Mouse (Mus musculus): Measurements from ENCODE around the gene Cd300lf. TPM values are rescaled to one million over a fixed set of nuclear protein-coding genes. Genes with fewer than 3 reads are reported as not detected.

Gene Cd300lf
- polyA plus RNA-seq, 1 experiment from 2014 or later: 0.22 TPM

DNA sequence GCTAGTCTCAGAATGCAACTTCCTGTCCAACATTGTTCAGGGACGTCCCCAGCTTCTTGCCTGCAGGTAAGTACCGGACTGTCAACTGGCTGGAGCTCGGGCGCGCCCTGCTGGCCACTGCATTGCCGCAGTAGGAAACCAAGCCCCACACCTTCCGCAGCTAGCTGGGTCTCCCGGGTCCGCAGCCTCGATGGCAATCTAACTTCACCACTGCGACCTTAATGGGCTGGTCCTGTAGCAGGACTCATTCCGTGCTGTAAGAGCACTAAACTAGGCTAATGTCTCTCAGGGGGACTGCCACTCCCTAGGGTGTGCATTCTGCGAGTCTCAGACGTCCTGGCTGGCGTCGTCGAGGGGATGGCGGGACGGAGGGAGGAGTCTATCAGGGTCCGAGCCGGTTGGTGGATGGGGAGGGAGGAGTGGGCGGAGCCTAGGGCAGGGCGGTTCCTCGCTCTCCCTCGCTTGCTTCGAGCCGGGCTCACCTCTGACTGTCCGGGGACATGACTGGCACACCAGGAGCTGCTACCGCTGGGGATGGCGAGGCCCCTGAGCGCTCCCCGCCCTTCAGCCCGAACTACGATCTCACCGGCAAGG, 20.0 kb upstream of the Cd300lf start:
- ATAC-seq (ENCODE audit: low FRiP score): peak; percentile 63
- H3K9ac ChIP-seq (ENCODE audit: low read depth, low read length): no peak overlapping the region
- peaks cover 22% of the 10 kb centered on the region for H3K27me3 ChIP-seq (ENCODE audit: control insufficient read depth, insufficient read depth, low read length)
- no peak overlapping the region for H3K27ac ChIP-seq (ENCODE audit: low read depth, low read length)
- WGBS: under 1% methylated on average over 32 of the region's 35 CpGs
- DNase-seq (ENCODE audit: low spot score): peak; percentile 76
- no peaks in the 10 kb centered on the region for H3K4me1 ChIP-seq (replicated peaks; ENCODE audit: control insufficient read depth, insufficient read depth, low read length)
- H3K36me3 ChIP-seq (ENCODE audit: control insufficient read depth, insufficient read depth, low read length): no peaks in the 10 kb centered on the region
- no peaks in the 10 kb centered on the region for H3K9me3 ChIP-seq (ENCODE audit: control insufficient read depth, low read length)
- peak overlapping the region; percentile 27 for H3K4me2 ChIP-seq (replicated peaks; ENCODE audit: low read depth, low read length)
- peak overlapping the region; percentile 22; the same call in 1 of the 2 replicates for H3K4me3 ChIP-seq (ENCODE audit: low read depth, low read length)

DNA sequence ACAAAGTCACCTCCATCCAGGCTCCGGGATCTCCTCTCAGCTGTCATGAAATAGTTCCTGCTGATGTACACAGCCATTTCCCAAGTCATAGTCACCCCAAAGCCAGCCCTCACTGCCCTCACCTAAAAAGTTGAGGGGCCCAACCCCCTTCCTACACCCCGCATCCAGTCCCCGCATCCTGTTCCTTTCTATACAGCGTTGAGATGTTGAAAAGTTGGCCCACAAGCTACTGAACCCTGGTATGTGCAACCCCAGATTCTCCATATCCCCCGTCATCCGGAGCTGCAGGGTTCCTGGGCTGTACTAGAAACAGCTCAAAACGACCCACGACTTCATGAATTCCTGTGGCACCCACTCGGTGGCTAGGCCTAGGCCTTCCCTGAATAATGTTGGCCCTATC, 19.3 kb upstream of the Cd300lf start:
- H3K9me3 ChIP-seq (ENCODE audit: control insufficient read depth, low read length): no peaks in the 10 kb centered on the region
- no peak overlapping the region for H3K27ac ChIP-seq (ENCODE audit: low read depth, low read length)
- 74% methylated on average over 9 of the region's 9 CpGs for WGBS
- H3K4me3 ChIP-seq (ENCODE audit: low read depth, low read length): no peak overlapping the region
- peaks cover 22% of the 10 kb centered on the region for H3K27me3 ChIP-seq (ENCODE audit: control insufficient read depth, insufficient read depth, low read length)
- no peak overlapping the region for H3K4me2 ChIP-seq (replicated peaks; ENCODE audit: low read depth, low read length)
- no peak overlapping the region for H3K9ac ChIP-seq (ENCODE audit: low read depth, low read length)
- DNase-seq (ENCODE audit: low spot score) (no peak), ATAC-seq (ENCODE audit: low FRiP score) (no peak)
- H3K36me3 ChIP-seq (ENCODE audit: control insufficient read depth, insufficient read depth, low read length): no peaks in the 10 kb centered on the region
- no peaks in the 10 kb centered on the region for H3K4me1 ChIP-seq (replicated peaks; ENCODE audit: control insufficient read depth, insufficient read depth, low read length)

DNA sequence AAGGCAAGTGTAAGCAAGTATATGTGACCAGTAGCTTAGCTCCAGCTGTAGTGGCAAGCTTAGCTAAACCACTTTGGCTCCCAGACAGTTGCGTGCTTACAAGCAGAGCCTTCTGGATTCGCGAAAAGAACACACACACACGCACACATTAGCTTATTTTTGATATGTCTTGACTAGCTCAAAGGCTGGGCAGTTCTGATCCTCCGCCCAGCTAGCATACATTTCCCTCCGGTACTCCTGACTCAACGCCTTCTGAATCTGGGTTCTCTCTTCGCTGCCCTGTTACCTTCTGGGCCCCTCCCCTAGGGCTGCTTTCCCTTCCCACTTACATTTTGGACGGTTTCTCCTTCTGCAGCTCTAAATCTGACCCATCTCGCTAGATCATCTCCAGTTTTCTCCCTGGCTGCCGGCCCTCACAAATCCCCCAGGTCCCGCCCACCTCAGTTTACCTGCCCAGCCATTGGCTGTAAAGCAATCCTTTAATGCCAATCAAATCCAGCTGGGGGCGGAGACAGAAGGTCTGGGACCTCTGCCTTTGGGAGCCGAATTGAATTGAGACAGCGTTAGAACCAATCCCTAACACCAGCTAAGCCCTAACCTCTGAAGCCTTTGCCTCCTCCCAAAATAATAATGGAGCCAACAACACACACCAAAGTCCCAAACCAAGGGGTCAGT, 18.1 kb upstream of the Cd300lf start:
- Histone ChIP-seq H3K4me3 (ENCODE audit: low read depth, low read length) (peak overlapping the region; percentile 26), H3K36me3 (ENCODE audit: control insufficient read depth, insufficient read depth, low read length) (no peaks in the 10 kb centered on the region), H3K9me3 (ENCODE audit: control insufficient read depth, low read length) (no peaks in the 10 kb centered on the region), H3K27ac (ENCODE audit: low read depth, low read length) (no peak overlapping the region), H3K9ac (ENCODE audit: low read depth, low read length) (peak overlapping the region; percentile 47; the same call in 1 of the 2 replicates), H3K27me3 (ENCODE audit: control insufficient read depth, insufficient read depth, low read length) (peaks cover 22% of the 10 kb centered on the region), H3K4me2 (replicated peaks; ENCODE audit: low read depth, low read length) (peak overlapping the region; percentile 39), H3K4me1 (replicated peaks; ENCODE audit: control insufficient read depth, insufficient read depth, low read length) (no peaks in the 10 kb centered on the region)
- ATAC-seq (ENCODE audit: low FRiP score) (peak; percentile 70; the same call in 1 of the 2 replicates), DNase-seq (ENCODE audit: low spot score) (peak; percentile 91)
- WGBS: 8% methylated on average over 15 of the region's 15 CpGs

DNA sequence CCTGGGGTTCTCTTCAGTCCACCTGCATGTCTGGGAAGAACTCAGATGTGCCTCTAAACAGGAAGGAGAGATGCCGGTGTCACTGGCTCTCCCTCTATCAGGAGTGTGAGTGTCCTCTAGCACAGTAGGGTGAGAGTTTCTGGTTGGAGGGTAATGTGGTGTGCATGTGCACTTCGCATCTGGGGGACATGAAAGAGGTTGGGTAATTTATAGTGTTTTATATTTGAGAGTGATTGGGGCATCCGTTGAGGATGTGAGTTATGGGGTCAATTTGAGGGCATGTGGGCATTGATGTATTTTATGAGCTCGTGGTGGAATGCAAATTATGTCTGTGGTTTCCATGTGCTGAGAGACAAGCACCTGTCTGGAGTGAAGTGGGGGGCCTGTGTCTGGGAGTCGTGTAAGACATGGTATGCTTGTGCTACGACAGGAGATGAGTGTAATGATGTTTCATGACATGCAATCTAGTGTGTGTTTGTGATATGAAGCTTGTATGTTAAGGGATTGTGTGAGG, 17.0 kb upstream of the Cd300lf start:
- Histone ChIP-seq H3K4me3 (ENCODE audit: low read depth, low read length) (no peak overlapping the region), H3K4me2 (replicated peaks; ENCODE audit: low read depth, low read length) (no peak overlapping the region), H3K27me3 (ENCODE audit: control insufficient read depth, insufficient read depth, low read length) (peaks cover 20% of the 10 kb centered on the region), H3K9me3 (ENCODE audit: control insufficient read depth, low read length) (no peaks in the 10 kb centered on the region), H3K9ac (ENCODE audit: low read depth, low read length) (no peak overlapping the region), H3K4me1 (replicated peaks; ENCODE audit: control insufficient read depth, insufficient read depth, low read length) (no peaks in the 10 kb centered on the region), H3K27ac (ENCODE audit: low read depth, low read length) (no peak overlapping the region), H3K36me3 (ENCODE audit: control insufficient read depth, insufficient read depth, low read length) (no peaks in the 10 kb centered on the region)
- no peak for DNase-seq (ENCODE audit: low spot score)
- WGBS: 82% methylated on average over 6 of the region's 6 CpGs
- no peak for ATAC-seq (ENCODE audit: low FRiP score)

DNA sequence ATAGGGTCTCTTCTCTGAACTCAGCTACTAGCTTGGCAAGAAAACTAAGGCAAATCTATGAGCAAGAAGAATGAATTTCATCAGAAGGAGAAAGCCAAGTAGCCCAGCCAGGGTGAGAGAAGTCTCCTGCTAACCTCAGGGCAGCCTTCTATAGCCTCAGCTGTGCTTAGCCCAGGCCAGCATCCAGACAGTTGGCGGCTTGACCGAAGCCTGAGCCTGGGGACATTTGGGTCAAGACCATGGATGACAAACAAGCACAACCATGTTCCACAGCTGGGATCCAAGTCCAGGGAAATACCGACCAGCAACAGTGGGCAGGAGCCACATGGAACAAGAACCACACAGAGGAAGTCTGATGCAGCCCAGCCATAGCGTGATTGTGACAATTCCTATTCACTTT, 14.0 kb upstream of the Cd300lf start:
- Histone ChIP-seq H3K4me3 (ENCODE audit: low read depth, low read length) (no peak overlapping the region), H3K4me1 (replicated peaks; ENCODE audit: control insufficient read depth, insufficient read depth, low read length) (no peaks in the 10 kb centered on the region), H3K9ac (ENCODE audit: low read depth, low read length) (no peak overlapping the region), H3K9me3 (ENCODE audit: control insufficient read depth, low read length) (no peaks in the 10 kb centered on the region), H3K4me2 (replicated peaks; ENCODE audit: low read depth, low read length) (no peak overlapping the region), H3K27ac (ENCODE audit: low read depth, low read length) (no peak overlapping the region), H3K27me3 (ENCODE audit: control insufficient read depth, insufficient read depth, low read length) (peaks cover under 1% of the 10 kb centered on the region; the same call in 1 of the 2 replicates), H3K36me3 (ENCODE audit: control insufficient read depth, insufficient read depth, low read length) (no peaks in the 10 kb centered on the region)
- 86% methylated on average over 4 of the region's 4 CpGs for whole genome bisulfite sequencing
- ATAC-seq (ENCODE audit: low FRiP score) (no peak), DNase-seq (ENCODE audit: low spot score) (no peak)

DNA sequence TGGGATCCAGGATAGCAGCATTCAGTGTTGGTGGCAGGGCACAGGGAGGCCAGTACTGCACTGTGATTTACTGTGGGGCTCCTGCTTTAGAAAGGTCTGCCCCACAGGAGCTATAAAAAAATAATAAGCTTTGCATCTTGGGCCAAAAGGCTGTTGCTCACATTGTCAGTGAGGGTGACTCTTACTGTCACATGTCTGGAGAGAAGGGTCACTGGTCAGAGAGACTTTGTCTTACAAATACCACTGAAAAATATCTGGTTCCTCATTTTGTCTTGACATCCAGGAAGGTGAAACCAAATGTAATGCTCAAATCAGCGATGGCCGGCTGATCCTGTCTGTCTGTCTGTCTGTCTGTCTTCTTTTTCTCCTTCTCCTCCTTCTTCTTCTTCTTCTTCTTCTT, 8.2 kb upstream of the Cd300lf start:
- Histone ChIP-seq H3K4me3 (ENCODE audit: low read depth, low read length) (no peak overlapping the region), H3K27ac (ENCODE audit: low read depth, low read length) (no peak overlapping the region), H3K4me2 (replicated peaks; ENCODE audit: low read depth, low read length) (no peak overlapping the region), H3K36me3 (ENCODE audit: control insufficient read depth, insufficient read depth, low read length) (no peaks in the 10 kb centered on the region), H3K9ac (ENCODE audit: low read depth, low read length) (no peak overlapping the region), H3K9me3 (ENCODE audit: control insufficient read depth, low read length) (no peaks in the 10 kb centered on the region), H3K27me3 (ENCODE audit: control insufficient read depth, insufficient read depth, low read length) (no peaks in the 10 kb centered on the region), H3K4me1 (replicated peaks; ENCODE audit: control insufficient read depth, insufficient read depth, low read length) (no peaks in the 10 kb centered on the region)
- DNase-seq (ENCODE audit: low spot score) (no peak), ATAC-seq (ENCODE audit: low FRiP score) (no peak)
- WGBS: 86% methylated on average over 2 of the region's 2 CpGs

DNA sequence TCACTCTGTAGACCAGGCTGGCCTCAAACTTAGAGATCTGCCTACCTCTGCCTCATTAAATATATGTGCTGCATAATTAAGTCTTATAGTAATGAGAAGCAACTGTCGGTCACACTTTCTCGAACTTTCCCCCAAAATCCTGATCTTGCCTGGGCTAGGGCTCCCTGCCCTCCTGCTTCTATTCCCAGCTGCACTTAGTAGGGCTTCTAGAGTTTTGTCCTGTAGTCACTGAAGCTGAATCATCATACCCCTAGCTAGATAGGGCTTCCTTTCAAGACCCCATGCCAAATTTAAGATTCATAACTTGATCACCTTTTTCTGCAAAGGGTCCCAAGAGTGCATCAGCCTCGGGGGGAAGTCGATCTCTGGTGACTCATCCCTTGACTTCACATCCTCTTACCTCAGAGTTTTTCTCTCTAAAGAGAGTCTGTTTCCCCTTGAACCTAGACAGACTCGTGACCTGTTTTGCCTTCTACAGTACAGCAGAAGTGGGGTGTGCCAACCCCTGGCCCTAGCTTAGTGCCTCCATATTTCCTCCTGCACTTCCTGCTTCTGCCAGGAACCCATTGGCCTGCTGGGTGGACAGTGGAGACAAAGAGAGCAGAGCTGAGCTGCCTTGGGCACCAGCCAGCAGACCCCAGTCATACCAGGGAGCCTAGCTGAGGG, 4.9 kb upstream of the Cd300lf start:
- H3K4me3 ChIP-seq (ENCODE audit: low read depth, low read length): no peak overlapping the region
- DNase-seq (ENCODE audit: low spot score): no peak

DNA sequence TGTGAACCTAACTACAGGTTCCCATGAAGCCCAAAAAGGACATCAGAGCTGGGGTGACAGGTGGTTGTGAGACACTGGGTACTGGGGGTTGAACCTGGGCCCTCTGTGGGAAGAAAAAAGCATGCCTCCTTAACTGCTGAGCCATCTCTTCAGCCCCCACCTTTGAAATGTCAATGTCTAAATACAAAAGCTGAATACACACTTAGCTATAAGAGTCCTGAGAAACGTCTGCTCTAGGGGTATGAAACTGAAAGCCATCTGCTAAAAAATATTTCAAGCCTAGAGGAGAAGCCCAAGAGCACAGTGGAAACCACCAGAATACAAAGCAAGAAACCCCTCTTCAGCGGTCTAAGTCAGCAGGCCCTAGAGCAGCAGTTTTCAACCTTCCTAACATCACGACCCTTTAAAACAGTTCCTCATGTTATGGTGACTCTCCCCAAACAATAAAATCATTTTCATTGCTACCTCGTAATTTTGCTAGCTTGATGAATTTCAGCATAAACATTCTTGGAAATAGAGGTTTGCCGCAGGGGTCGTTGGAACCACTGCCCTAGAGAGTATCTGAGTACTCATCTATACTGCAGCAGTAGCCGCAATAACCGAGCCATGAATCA, 1.9 kb downstream of the Cd300lf start:
- WGBS: 87% methylated on average over 8 of the region's 8 CpGs
- H3K4me3 ChIP-seq (ENCODE audit: low read depth, low read length): no peak overlapping the region
- H3K9me3 ChIP-seq (ENCODE audit: control insufficient read depth, low read length): no peaks in the 10 kb centered on the region
- H3K27ac ChIP-seq (ENCODE audit: low read depth, low read length): no peak overlapping the region
- H3K9ac ChIP-seq (ENCODE audit: low read depth, low read length): no peak overlapping the region
- DNase-seq (ENCODE audit: low spot score): no peak
- H3K36me3 ChIP-seq (ENCODE audit: control insufficient read depth, insufficient read depth, low read length): no peaks in the 10 kb centered on the region
- ATAC-seq (ENCODE audit: low FRiP score): no peak
- H3K27me3 ChIP-seq (ENCODE audit: control insufficient read depth, insufficient read depth, low read length): no peaks in the 10 kb centered on the region
- H3K4me1 ChIP-seq (replicated peaks; ENCODE audit: control insufficient read depth, insufficient read depth, low read length): no peaks in the 10 kb centered on the region
- no peak overlapping the region for H3K4me2 ChIP-seq (replicated peaks; ENCODE audit: low read depth, low read length)

More for the DNA sequence above, 4.9 kb upstream of the Cd300lf start:
- Histone ChIP-seq H3K4me1 (replicated peaks; ENCODE audit: control insufficient read depth, insufficient read depth, low read length) (no peaks in the 10 kb centered on the region), H3K27ac (ENCODE audit: low read depth, low read length) (no peak overlapping the region), H3K4me2 (replicated peaks; ENCODE audit: low read depth, low read length) (no peak overlapping the region), H3K9me3 (ENCODE audit: control insufficient read depth, low read length) (no peaks in the 10 kb centered on the region), H3K9ac (ENCODE audit: low read depth, low read length) (no peak overlapping the region), H3K27me3 (ENCODE audit: control insufficient read depth, insufficient read depth, low read length) (no peaks in the 10 kb centered on the region), H3K36me3 (ENCODE audit: control insufficient read depth, insufficient read depth, low read length) (no peaks in the 10 kb centered on the region)
- ATAC-seq (ENCODE audit: low FRiP score): no peak
- 82% methylated on average over 5 of the region's 5 CpGs for WGBS

Data from hindbrain, embryonic 11.5 days (tissue).